Mouse (Mus musculus) heart, postnatal 0 days (tissue): ENCODE measurements around the gene Cant1.

Experiments
- CTCF ChIP-seq: IDR thresholded peaks from 2 replicates; pipeline ENCODE4 v1.5.1; 2016; ENCODE audit warnings: antibody characterized with exemption, control low read depth, low read depth
- EP300 ChIP-seq: IDR thresholded peaks from 2 replicates; pipeline ENCODE4 v1.6.1; 2016; ENCODE audit warnings: antibody characterized with exemption, low read depth

DNA sequence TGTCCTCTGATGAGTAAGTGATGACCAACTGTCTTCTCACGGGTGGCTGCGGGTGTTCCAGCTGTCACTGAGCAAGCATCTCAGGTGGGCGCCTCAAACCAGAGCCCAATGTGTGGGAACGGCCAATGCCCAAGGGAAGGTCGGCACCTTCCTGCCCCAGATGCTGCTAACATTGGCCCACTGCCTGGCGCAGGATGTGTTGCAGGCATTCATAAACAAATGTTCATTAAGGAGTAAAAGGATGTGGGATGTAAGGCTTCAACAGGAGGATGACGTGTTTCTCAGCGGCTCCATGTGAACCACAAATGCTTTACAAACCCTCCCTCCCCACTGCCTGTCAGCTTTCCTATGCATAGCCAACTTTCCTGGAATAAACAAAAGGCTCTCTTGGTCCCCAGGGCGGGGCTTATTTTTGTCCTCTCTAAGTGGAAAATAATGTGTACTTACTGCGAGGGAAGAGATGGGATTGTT lies 14.5 kb upstream of the Cant1 start:
- TF ChIP-seq CTCF (no peak), EP300 (peak; percentile 70; the same call in 1 of the 2 replicates)
